Mouse (Mus musculus): ENCODE measurements at regions not wholly inside any gene's neighbourhood (a gene's known extent, or its start where the extent isn't known, plus 50 kb on each side); places are given as distances from the start of the nearest gene placed in this dataset.

DNA sequence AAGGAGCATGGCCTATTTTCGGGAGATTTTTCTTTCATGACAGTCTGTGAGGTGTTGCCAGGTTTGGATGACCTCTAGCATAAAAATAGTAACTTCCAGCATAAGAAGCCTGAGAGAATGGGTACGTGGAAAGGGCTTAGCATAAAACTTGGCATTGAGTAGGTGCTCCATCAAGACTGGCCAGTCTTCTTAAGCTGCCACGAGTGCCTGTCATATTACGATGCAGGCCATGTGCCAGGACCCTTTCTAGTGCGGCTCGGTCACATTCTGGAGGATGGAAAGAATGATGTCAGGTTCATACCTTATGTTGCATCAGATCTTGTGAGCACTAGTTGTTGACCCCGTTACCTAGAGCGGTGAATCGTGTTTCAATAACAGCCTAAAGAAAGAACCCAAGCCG, 311.0 kb downstream of the Ttll7 start:
- Histone ChIP-seq H3K4me3 (no peak overlapping the region), H3K36me3 (no peaks in the 10 kb centered on the region), H3K27me3 (ENCODE audit: low read depth, poor library complexity, severe bottlenecking) (no peaks in the 10 kb centered on the region), H3K9me3 (replicated peaks) (no peaks in the 10 kb centered on the region), H3K27ac (replicated peaks) (no peak overlapping the region), H3K4me1 (0 out of 2 replicates have a peak, but pooled peaks cover 3% of the 10 kb centered on the region)
- 92% methylated on average over 10 of the region's 10 CpGs for WGBS
- no peak for DNase-seq (ENCODE audit: low spot score)

- Histone ChIP-seq H3K27ac (replicated peaks) (no peak overlapping the region), H3K27me3 (ENCODE audit: low read depth, poor library complexity, severe bottlenecking) (no peaks in the 10 kb centered on the region), H3K4me1 (0 out of 2 replicates have a peak, but pooled peaks cover 3% of the 10 kb centered on the region), H3K9me3 (replicated peaks) (no peaks in the 10 kb centered on the region), H3K36me3 (no peaks in the 10 kb centered on the region), H3K4me3 (no peak overlapping the region)
- no peak for DNase-seq (ENCODE audit: low spot score)
- 96% methylated on average over 5 of the region's 5 CpGs for WGBS
Observed at GRCm38 (mm10) chr3:147163540-147163939, 311.4 kb downstream of the Ttll7 start.

DNA sequence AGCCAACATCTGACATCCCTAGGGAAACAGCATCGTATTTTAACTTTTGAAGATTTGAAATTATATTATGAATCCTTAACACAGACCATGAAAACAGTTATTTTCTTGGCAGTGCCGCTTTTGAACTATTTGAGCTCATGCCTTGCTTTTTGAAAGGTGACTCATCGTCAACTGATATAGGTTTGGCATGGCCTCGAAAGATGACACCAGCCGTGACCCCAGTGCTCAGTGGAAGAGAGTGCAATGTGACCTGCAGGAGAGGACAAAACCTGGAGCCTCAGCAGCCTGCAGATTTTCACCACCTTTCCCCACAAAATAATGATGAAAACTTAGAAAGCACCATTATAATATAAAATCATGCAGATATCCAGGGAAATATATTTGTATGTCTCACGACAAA, 312.8 kb downstream of the Ttll7 start:
- Histone ChIP-seq H3K9me3 (replicated peaks) (no peaks in the 10 kb centered on the region), H3K4me1 (peaks cover 7% of the 10 kb centered on the region), H3K27me3 (ENCODE audit: low read depth, poor library complexity, severe bottlenecking) (no peaks in the 10 kb centered on the region), H3K4me3 (no peak overlapping the region), H3K27ac (replicated peaks) (no peak overlapping the region), H3K36me3 (no peaks in the 10 kb centered on the region)
- DNase-seq (ENCODE audit: low spot score) = no peak
- 84% methylated on average over 6 of the region's 6 CpGs for WGBS

- no peak for DNase-seq (ENCODE audit: low spot score)
- H3K9me3 ChIP-seq (replicated peaks) = no peaks in the 10 kb centered on the region
- H3K4me3 ChIP-seq = no peak overlapping the region
- 79% methylated on average over 5 of the region's 5 CpGs for WGBS
- no peaks in the 10 kb centered on the region for H3K27me3 ChIP-seq (ENCODE audit: low read depth, poor library complexity, severe bottlenecking)
- H3K36me3 ChIP-seq = no peaks in the 10 kb centered on the region
- H3K4me1 ChIP-seq = peaks cover 10% of the 10 kb centered on the region
- no peak overlapping the region for H3K27ac ChIP-seq (replicated peaks)
Observed at GRCm38 (mm10) chr3:147166555-147166954, 314.4 kb downstream of the Ttll7 start.

DNA sequence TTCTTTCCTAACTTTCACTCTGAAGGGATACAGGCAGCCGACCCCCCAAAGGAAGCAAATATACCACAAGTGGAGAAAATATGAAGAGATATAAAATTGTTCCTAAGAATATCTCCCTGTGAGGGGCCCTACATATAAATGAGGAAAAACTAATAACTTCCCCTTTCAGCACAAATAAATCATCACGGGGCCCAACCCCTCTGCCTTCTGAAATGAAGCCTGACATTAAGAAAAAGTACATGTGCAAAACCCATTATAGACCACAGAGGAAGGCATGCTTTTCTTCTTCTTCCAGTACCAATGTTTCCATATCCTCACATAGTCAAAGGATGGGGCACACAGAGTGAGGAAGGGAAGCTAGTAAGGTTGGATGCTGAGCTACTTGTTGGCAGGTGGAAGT, 317.0 kb downstream of the Ttll7 start:
- Histone ChIP-seq H3K4me1 (peaks cover 6% of the 10 kb centered on the region), H3K4me3 (no peak overlapping the region), H3K27ac (replicated peaks) (no peak overlapping the region), H3K36me3 (no peaks in the 10 kb centered on the region), H3K27me3 (ENCODE audit: low read depth, poor library complexity, severe bottlenecking) (no peaks in the 10 kb centered on the region), H3K9me3 (replicated peaks) (no peaks in the 10 kb centered on the region)
- no peak for DNase-seq (ENCODE audit: low spot score)
- WGBS = 91% methylated on average over 2 of the region's 2 CpGs

DNA sequence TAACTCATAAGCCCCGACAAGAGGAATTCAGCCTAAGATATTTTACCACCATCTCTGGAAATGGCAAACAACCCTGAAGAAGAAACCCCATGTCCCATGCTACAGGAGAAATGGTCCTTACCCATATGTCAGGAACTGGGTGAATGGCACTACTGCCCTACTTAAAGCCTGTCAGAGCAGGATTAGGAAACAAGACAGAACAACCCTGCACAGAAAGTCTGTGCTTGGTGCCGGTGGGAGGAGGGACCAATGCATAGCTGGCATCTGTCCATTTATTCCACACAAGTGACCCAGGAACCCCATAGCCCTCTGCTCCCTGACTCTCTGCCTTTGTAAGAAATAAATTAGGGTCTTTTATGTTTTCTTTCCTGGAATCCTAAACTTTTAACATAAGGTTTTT, 317.9 kb downstream of the Ttll7 start:
- WGBS = 66% methylated on average over 2 of the region's 2 CpGs

DNA sequence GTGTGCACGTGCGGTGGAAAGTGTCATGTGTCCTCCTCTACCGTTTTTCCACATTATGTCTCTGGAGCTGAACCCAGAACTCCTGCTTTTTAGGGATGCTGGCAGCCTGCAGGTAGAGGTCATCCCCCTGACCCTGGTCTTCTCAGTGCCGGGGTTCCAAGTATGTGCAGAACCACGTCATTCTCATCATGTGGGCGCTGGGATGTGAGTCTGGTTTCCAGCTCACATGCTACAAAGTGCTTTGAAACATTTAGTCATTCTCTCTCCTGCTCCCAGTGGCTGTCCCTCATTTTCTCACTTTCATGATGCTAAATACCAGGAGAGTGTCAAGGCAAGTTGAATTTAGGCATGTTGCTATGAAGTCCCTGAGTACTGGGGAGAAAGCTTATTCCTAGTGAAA, 326.6 kb downstream of the Ttll7 start:
- Histone ChIP-seq H3K9me3 (replicated peaks) (no peaks in the 10 kb centered on the region), H3K36me3 (no peaks in the 10 kb centered on the region), H3K27ac (replicated peaks) (peak overlapping the region; percentile 38; the same call in 1 of the 2 replicates), H3K4me1 (peaks cover 49% of the 10 kb centered on the region), H3K27me3 (ENCODE audit: low read depth, poor library complexity, severe bottlenecking) (peaks cover 19% of the 10 kb centered on the region), H3K4me3 (no peak overlapping the region)
- DNase-seq (ENCODE audit: low spot score) = no peak
- WGBS = 83% methylated on average over 6 of the region's 6 CpGs

More for the DNA sequence above, 317.9 kb downstream of the Ttll7 start:
- H3K27ac ChIP-seq (replicated peaks) = no peak overlapping the region
- no peak overlapping the region for H3K4me3 ChIP-seq
- H3K36me3 ChIP-seq = no peaks in the 10 kb centered on the region
- H3K9me3 ChIP-seq (replicated peaks) = no peaks in the 10 kb centered on the region
- no peaks in the 10 kb centered on the region for H3K27me3 ChIP-seq (ENCODE audit: low read depth, poor library complexity, severe bottlenecking)
- peaks cover 6% of the 10 kb centered on the region for H3K4me1 ChIP-seq
- DNase-seq (ENCODE audit: low spot score) = no peak

- H3K4me1 ChIP-seq = peaks cover 51% of the 10 kb centered on the region
- H3K4me3 ChIP-seq = peak overlapping the region; percentile 42; the same call in 1 of the 2 replicates
- 52% methylated on average over 4 of the region's 4 CpGs for WGBS
- H3K27ac ChIP-seq (replicated peaks) = peak overlapping the region; percentile 88
- no peaks in the 10 kb centered on the region for H3K36me3 ChIP-seq
- DNase-seq (ENCODE audit: low spot score) = no peak
- no peaks in the 10 kb centered on the region for H3K9me3 ChIP-seq (replicated peaks)
- H3K27me3 ChIP-seq (ENCODE audit: low read depth, poor library complexity, severe bottlenecking) = peaks cover 29% of the 10 kb centered on the region
Observed at GRCm38 (mm10) chr3:147180711-147181110, 328.5 kb downstream of the Ttll7 start.

GRCm38 (mm10) chr3:147181501-147182365, 329.6 kb downstream of the Ttll7 start:
- no peaks in the 10 kb centered on the region for H3K36me3 ChIP-seq
- peaks cover 51% of the 10 kb centered on the region for H3K4me1 ChIP-seq
- DNase-seq (ENCODE audit: low spot score) = peak; percentile 80
- peak overlapping the region; percentile 88 for H3K27ac ChIP-seq (replicated peaks)
- peak overlapping the region; percentile 42 for H3K4me3 ChIP-seq
- no peaks in the 10 kb centered on the region for H3K9me3 ChIP-seq (replicated peaks)
- under 1% methylated on average over 20 of the region's 20 CpGs for WGBS
- H3K27me3 ChIP-seq (ENCODE audit: low read depth, poor library complexity, severe bottlenecking) = peaks cover 29% of the 10 kb centered on the region

DNA sequence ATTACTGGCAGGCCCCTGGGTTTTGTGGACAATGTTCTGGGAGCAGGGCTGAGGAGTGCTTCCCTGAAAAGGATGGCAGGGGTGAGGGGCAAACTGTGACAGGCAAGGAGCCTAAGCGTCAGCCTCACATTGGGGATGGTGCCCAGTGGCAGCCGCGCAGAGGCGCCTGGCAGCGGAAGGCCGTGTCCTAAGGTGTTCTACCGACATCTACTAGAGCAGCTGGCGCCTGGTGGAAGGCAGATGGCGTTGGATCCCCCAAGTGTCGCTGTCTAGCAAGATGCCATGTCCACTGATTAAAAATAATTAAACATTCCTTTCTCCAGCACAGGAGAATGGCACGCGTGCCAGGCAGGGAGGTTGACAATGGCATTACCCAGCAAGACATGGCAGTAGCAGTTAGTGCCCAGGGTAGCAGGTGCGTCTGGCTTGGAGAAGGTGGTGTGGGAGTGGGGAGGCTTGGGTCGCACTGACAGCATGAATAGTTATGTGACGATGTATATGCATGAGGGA, 330.3 kb downstream of the Ttll7 start:
- H3K27me3 ChIP-seq (ENCODE audit: low read depth, poor library complexity, severe bottlenecking) = peaks cover 29% of the 10 kb centered on the region
- peaks cover 51% of the 10 kb centered on the region for H3K4me1 ChIP-seq
- WGBS = 26% methylated on average over 15 of the region's 15 CpGs
- no peak for DNase-seq (ENCODE audit: low spot score)
- no peaks in the 10 kb centered on the region for H3K36me3 ChIP-seq
- peak overlapping the region; percentile 42 for H3K4me3 ChIP-seq
- H3K9me3 ChIP-seq (replicated peaks) = no peaks in the 10 kb centered on the region
- peak overlapping the region; percentile 88 for H3K27ac ChIP-seq (replicated peaks)

GRCm38 (mm10) chr3:147183656-147184290, 331.6 kb downstream of the Ttll7 start:
- no peak for DNase-seq (ENCODE audit: low spot score)
- Histone ChIP-seq H3K27ac (replicated peaks) (peak overlapping the region; percentile 42; the same call in 1 of the 2 replicates), H3K36me3 (no peaks in the 10 kb centered on the region), H3K27me3 (ENCODE audit: low read depth, poor library complexity, severe bottlenecking) (peaks cover 24% of the 10 kb centered on the region), H3K4me1 (peaks cover 48% of the 10 kb centered on the region), H3K9me3 (replicated peaks) (no peaks in the 10 kb centered on the region), H3K4me3 (no peak overlapping the region)
- 75% methylated on average over 11 of the region's 11 CpGs for WGBS

DNA sequence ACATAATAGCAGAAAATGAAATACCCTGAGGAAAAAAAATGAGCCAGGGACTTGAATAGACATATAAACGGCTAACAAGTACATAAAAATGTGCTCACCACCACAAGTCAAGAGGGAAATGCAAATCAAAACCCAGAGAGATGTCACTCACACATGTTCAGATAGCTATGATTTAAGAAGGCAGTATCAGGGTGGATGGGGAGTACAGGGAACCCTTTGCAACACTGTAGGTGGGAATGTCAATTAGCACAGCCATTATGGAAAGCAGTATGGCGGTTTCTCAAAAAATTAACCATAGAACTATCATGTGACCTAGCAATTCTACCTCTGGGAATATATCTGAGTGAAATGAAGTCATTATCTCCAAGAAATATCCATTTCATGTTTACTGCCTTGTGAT, 337.6 kb downstream of the Ttll7 start:
- 90% methylated on average over 2 of the region's 2 CpGs for WGBS
- Histone ChIP-seq H3K4me3 (no peak overlapping the region), H3K36me3 (no peaks in the 10 kb centered on the region), H3K4me1 (no peaks in the 10 kb centered on the region), H3K27ac (replicated peaks) (no peak overlapping the region), H3K9me3 (replicated peaks) (no peaks in the 10 kb centered on the region), H3K27me3 (ENCODE audit: low read depth, poor library complexity, severe bottlenecking) (peaks cover 6% of the 10 kb centered on the region)
- DNase-seq (ENCODE audit: low spot score) = no peak

DNA sequence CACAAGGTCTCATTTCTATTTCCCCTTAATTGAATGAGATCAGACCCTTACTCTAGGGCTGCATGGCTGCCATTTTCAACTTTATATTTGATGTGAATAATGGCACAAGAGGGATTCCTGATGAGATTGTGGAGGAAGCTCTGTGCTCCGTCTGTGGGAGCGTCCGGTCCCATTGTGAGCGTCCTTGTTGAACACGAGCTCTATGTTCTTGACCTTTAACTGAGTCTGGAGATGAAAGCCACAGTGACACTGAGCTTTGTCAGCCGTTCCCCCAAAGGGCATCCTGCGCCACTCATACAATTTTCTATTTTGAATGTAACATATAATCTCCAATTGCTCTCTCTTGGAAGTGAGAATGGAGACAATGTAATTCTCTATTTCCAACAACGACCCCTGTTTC, 344.5 kb downstream of the Ttll7 start:
- WGBS = 83% methylated on average over 8 of the region's 8 CpGs
- no peaks in the 10 kb centered on the region for H3K9me3 ChIP-seq (replicated peaks)
- 0 out of 2 replicates have a peak, but pooled peaks cover 4% of the 10 kb centered on the region for H3K4me1 ChIP-seq
- H3K36me3 ChIP-seq = no peaks in the 10 kb centered on the region
- DNase-seq (ENCODE audit: low spot score) = no peak
- no peak overlapping the region for H3K27ac ChIP-seq (replicated peaks)
- no peaks in the 10 kb centered on the region for H3K27me3 ChIP-seq (ENCODE audit: low read depth, poor library complexity, severe bottlenecking)
- no peak overlapping the region for H3K4me3 ChIP-seq
